Mouse (Mus musculus) embryonic facial prominence, embryonic 10.5 days (tissue): ENCODE measurements at regions not wholly inside any gene's neighbourhood (a gene's known extent, or its start where the extent isn't known, plus 50 kb on each side); places are given as distances from the start of the nearest gene placed in this dataset.
"Not testable (repeated sequence)": the region's sequence is repeated elsewhere in the genome, so short reads cannot be mapped to it uniquely, and the experiment has no call there.

Source experiments
- DNase-seq: peaks from one replicate; pipeline ENCODE4 v3.0.0-alpha.2; 2017; ENCODE audit warnings: low spot score
- H3K27ac ChIP-seq: fragments of 300-500 bp; sonication (generic); replicated peaks from 2 replicates; pipeline ENCODE4 v1.5.1; 2016; ENCODE audit warnings: mild to moderate bottlenecking
- H3K27me3 ChIP-seq: fragments of 300-500 bp; sonication (generic); replicated peaks from 2 replicates; pipeline ENCODE4 v1.6.1; 2016; ENCODE audit warnings: low read depth, mild to moderate bottlenecking; ENCODE audit not compliant: poor library complexity, severe bottlenecking
- H3K36me3 ChIP-seq: fragments of 300-500 bp; sonication (generic); replicated peaks from 2 replicates; pipeline ENCODE4 v1.6.1; 2016; ENCODE audit warnings: mild to moderate bottlenecking, moderate library complexity
- H3K4me1 ChIP-seq: fragments of 300-500 bp; sonication (generic); 2 replicates; pipeline ENCODE4 v1.6.1; 2016
- H3K4me3 ChIP-seq: fragments of 300-500 bp; sonication (generic); 2 replicates; pipeline ENCODE4 v1.5.1; 2016; ENCODE audit warnings: mild to moderate bottlenecking, moderate library complexity
- H3K9me3 ChIP-seq: fragments of 300-500 bp; sonication (generic); 2 replicates; pipeline ENCODE4 v1.6.1; 2016; ENCODE audit warnings: mild to moderate bottlenecking
- WGBS: fragments of 180-500 bp; shearing (Covaris S2); methylation state at CpG from one replicate; pipeline ENCODE4 v1.1.7; 2016; 5-methylcytosine and 5-hydroxymethylcytosine counted together

DNA sequence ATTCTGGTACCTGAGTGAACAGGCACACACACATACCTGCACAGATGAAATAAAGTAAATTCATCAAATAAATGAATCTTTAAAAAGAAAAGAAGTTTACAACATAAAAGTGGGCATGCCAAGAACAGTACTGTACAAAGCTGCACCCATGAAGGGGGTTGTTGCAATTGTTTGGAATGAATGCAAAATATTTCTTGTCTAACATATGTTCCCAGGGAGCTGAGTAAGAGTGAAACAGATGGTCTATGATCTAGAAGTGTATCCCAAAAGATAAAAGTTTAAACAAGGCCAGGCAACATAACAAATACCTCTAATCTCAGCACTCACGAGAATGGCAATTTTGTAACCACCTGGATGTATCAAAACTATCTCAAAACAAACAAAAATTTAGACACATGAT lies 1685.5 kb upstream of the Dsel start:
- H3K4me3 ChIP-seq, result no peak overlapping the region
- no peak overlapping the region for H3K27ac ChIP-seq
- no peak for DNase-seq
- H3K4me1 ChIP-seq, result no peaks in the 10 kb centered on the region
- WGBS, result 77% methylated on average over 1 of the region's 1 CpGs
- no peaks in the 10 kb centered on the region for H3K9me3 ChIP-seq
- H3K36me3 ChIP-seq, result no peaks in the 10 kb centered on the region
- no peaks in the 10 kb centered on the region for H3K27me3 ChIP-seq

DNA sequence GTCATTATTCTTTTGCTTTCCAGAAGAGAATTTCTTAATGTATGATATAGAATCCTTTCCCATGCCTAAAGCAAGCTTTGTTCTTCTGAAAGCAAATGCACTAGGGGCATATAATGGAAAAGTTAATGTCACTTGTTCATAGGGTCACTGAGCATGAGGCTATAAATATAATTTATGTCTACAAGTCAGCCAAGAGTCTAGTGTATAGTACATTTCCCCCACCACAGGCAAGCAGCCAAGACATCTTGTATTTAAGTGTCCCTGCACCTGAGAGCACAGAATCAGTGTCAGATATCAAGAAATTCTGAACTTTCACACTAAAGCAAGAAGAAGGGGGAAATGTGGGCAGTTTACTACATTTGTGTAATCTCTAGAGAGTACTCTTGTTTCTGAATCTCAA lies 1675.3 kb upstream of the Dsel start:
- Histone ChIP-seq H3K4me3 (no peak overlapping the region), H3K9me3 (no peaks in the 10 kb centered on the region), H3K27ac (no peak overlapping the region), H3K36me3 (no peaks in the 10 kb centered on the region), H3K4me1 (no peaks in the 10 kb centered on the region), H3K27me3 (no peaks in the 10 kb centered on the region)
- DNase-seq, result no peak

DNA sequence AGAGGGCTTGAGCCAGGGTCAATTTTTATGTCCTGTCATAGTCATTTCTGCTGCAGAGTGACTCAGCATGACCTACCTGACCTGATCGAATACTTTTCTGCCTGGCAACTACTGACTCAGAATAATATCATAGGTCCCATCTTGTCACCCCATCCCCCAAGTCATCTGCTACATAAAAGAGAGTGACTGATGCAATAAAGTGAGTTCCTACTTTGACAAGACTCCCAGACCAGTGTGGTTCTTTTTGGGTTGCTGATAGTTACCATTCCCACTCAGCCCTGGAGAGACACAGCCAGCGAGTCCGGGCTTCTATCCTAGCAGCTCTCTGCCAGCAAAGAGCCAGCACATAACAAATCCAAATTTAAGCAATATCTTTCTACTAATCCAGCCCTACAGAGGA lies 1665.8 kb upstream of the Dsel start:
- no peaks in the 10 kb centered on the region for H3K4me1 ChIP-seq
- H3K4me3 ChIP-seq, result no peak overlapping the region
- no peaks in the 10 kb centered on the region for H3K27me3 ChIP-seq
- no peaks in the 10 kb centered on the region for H3K9me3 ChIP-seq
- DNase-seq, result no peak
- H3K27ac ChIP-seq, result no peak overlapping the region
- no peaks in the 10 kb centered on the region for H3K36me3 ChIP-seq
- WGBS, result 89% methylated on average over 3 of the region's 3 CpGs

DNA sequence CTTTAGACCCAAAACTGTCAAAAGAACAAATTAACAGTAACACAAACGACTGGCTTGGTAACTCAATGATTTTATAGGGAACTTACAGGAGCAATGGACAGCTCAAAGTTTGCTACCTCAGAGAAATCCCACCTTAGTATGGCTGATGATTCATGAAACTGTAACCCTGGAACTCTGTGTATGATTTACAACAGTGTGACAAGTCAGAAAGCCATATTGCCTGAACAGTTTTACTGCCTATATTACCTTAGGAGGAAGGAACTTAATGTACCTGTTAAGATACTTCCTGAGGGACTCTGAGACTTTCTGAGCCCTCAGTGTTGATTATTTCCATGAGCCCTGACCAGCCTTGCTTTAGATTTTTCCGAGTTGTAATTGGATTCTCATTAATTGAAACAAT lies 1631.3 kb upstream of the Dsel start:
- Histone ChIP-seq H3K9me3 (no peaks in the 10 kb centered on the region), H3K27ac (no peak overlapping the region), H3K36me3 (no peaks in the 10 kb centered on the region), H3K4me1 (no peaks in the 10 kb centered on the region), H3K27me3 (no peaks in the 10 kb centered on the region), H3K4me3 (no peak overlapping the region)
- 67% methylated on average over 2 of the region's 2 CpGs for WGBS
- DNase-seq, result no peak

DNA sequence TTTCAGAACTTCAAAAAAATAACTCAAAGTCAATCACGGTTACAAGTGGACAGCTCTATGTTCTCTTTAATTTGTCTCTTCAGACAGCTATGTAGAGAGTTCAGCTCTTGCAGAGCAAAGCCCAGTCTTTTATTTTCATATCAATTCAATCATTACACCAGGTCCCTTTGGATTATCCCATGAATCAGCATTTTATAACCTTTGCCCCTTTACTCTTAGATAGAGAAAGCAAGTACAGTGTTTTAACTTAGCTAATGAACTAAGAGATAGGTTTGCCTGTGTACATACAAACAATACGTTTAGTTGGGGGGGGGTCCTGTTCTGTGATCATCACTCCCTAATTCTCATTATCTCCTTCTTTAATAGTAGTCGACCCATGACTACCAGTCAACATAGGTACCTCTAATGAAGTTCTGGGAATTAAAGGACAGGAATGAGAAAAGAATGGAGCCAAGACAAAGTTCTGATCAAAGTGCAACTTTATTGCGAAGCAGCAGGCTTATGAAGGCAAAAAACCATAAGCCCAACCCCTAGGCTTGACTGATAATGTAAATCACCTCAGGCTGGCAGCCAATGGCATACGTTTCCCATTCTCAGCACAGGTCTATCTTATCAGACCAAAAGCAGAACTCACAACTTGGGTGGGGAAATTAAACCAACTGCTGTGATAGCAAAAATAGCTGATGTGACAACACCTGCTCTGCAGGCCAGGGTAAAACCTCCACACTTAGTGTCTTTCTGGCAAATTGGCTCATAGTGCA lies 1625.7 kb upstream of the Dsel start:
- H3K27me3 ChIP-seq, result no peaks in the 10 kb centered on the region
- no peaks in the 10 kb centered on the region for H3K36me3 ChIP-seq
- H3K27ac ChIP-seq, result no peak overlapping the region
- H3K4me3 ChIP-seq, result no peak overlapping the region
- no peak for DNase-seq
- no peaks in the 10 kb centered on the region for H3K4me1 ChIP-seq
- H3K9me3 ChIP-seq, result no peaks in the 10 kb centered on the region
- WGBS, result 89% methylated on average over 5 of the region's 5 CpGs

DNA sequence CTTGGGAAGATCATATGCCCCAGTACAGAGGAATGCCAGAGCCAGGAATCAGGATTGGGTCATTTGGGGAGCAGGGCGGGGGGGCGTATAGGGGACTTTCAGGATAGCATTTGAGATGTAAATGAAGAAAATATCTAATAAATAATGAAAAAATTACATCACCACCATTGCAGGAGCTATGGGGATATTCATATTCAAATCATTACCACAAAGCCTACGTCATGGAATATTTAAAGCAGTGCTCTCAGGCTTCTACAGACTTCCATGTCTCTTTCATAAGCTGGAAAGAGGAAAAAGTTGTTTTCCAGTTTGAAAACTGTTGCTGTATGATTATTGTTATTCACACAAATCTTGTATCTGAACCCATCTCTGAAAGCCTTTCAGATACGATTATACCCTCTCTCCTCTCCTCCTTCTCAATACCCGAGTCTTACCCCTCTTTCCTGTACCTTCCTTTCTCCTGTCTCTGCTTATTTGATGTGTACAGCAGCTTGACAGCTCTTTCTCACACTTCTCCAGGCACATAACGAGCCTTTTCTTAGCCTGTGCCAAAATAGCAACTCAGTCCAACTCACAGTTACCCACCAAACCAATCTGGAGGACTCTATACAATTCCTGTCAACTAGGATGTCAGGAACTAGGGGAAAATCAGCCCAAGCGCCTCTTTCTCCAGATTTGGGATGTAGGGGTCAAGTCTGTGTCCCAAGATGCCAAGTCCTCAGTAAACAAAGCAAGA lies 1592.0 kb upstream of the Dsel start:
- WGBS, result 78% methylated on average over 7 of the region's 7 CpGs
- Histone ChIP-seq H3K4me3 (no peak overlapping the region), H3K4me1 (no peaks in the 10 kb centered on the region), H3K27me3 (no peaks in the 10 kb centered on the region), H3K9me3 (no peaks in the 10 kb centered on the region), H3K27ac (no peak overlapping the region), H3K36me3 (no peaks in the 10 kb centered on the region)
- no peak for DNase-seq

DNA sequence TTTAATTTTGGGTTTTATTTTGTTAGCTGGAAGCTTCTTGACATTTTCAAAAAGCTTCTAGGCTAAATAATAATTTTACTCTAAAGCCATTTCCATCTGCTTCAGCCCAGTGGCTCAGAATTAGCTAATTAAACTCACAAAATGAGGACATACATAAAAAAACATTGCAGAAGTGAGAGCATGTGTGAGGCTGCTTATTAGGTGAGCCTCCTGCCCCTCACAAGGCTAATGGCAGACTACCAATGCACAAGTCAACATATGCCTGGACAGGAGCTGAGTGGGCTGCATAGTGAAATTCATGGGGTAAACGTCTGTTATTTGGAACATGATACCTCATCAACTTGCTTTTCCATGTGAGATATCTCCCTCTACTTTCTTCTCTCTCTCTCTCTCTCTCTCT lies 1569.0 kb upstream of the Dsel start:
- WGBS, result 70% methylated on average over 1 of the region's 1 CpGs
- Histone ChIP-seq H3K36me3 (no peaks in the 10 kb centered on the region), H3K4me1 (no peaks in the 10 kb centered on the region), H3K9me3 (no peaks in the 10 kb centered on the region), H3K27ac (no peak overlapping the region), H3K27me3 (no peaks in the 10 kb centered on the region), H3K4me3 (no peak overlapping the region)
- no peak for DNase-seq

DNA sequence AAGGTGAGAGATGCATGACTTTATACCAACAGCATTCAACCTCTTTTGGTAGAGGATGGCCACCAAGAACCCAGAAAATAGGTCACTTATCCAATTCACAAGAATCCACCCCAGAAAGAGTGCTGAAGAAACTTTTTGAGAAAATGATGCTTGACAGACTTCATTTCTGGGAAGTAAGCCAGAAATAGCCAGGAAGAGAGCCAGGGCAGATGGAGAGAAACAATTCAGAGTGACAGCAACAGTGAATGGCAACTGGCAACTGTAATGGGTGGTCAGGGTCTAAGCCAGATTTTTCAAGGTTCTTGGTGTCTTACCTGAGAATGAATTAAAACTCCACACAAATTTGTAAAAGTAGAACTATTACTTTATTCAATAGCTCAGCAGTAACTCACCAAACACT lies 1566.5 kb upstream of the Dsel start:
- DNase-seq, result no peak
- Histone ChIP-seq H3K9me3 (no peaks in the 10 kb centered on the region), H3K27me3 (no peaks in the 10 kb centered on the region), H3K36me3 (no peaks in the 10 kb centered on the region), H3K4me1 (no peaks in the 10 kb centered on the region), H3K27ac (no peak overlapping the region), H3K4me3 (no peak overlapping the region)

DNA sequence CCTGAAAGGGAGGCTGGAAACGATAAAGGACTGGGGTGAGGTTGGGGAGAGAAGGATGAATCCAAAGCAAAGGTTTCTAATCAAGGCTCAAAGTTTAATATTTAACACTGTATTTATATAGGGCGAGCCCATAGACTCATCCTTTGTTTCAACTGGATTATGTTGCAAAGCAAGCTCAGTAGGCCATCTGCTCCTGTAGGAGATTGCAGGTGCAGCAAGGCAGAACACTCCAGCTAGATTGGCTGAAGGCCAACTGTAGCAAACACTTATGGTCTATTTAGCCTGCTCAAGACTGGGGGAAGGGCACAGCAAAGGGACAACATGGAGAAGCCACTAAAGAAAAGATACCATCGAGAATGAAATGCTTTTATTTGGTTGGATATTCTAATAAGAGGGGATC lies 1548.1 kb upstream of the Dsel start:
- H3K27ac ChIP-seq, result no peak overlapping the region
- no peaks in the 10 kb centered on the region for H3K4me1 ChIP-seq
- no peak for DNase-seq
- no peaks in the 10 kb centered on the region for H3K9me3 ChIP-seq
- no peaks in the 10 kb centered on the region for H3K36me3 ChIP-seq
- 79% methylated on average over 3 of the region's 3 CpGs for whole genome bisulfite sequencing
- H3K27me3 ChIP-seq, result no peaks in the 10 kb centered on the region
- H3K4me3 ChIP-seq, result no peak overlapping the region

DNA sequence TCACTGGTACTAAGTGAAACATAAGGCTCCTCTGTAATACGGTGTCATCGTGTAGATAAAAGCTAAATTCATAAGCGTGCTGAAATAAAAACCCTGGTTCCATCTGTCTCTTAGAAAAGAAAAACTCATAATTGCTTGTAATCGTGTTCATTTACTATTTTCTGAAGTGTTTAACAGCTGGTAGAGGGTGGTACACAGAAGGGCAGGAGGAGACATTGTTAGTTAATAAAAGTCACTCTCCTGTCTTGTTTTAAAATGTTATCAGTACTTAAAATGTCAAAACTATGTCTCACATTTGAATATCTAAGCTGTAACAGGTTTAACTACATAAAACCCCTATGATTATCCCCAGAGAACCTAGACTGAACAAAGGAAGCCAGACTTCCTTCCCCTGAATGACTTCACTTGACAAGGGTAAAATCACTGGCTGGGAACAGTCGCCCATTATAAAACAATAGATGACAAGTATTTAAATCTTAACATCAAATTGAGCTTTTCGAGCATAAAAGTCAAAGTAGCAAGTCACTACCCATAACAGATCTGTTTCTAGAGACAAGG lies 1530.6 kb upstream of the Dsel start:
- Histone ChIP-seq H3K4me1 (no peaks in the 10 kb centered on the region), H3K9me3 (no peaks in the 10 kb centered on the region), H3K27ac (no peak overlapping the region), H3K27me3 (no peaks in the 10 kb centered on the region), H3K36me3 (no peaks in the 10 kb centered on the region), H3K4me3 (no peak overlapping the region)
- WGBS, result 91% methylated on average over 6 of the region's 6 CpGs
- no peak for DNase-seq

DNA sequence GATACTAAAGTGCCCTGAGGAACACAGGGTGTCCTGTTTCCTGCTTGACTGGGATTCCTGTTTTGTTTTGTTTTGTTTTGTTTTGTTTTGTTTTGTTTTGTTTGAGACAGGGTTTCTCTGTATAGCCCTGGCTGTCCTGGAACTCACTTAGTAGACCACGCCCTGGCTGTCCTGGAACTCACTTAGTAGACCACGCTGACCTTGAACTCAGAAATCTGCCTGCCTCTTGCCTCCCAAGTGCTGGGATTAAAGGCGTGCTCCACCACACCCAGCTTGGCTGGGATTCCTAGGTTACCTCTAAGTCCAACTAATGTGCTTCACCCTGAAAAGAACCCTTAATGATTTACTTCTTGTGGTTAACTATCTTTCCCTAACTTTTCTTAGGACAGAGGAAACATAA lies 1529.6 kb upstream of the Dsel start:
- not testable (repeated sequence) for H3K4me1 ChIP-seq, H3K4me3 ChIP-seq, H3K9me3 ChIP-seq, H3K36me3 ChIP-seq, DNase-seq, H3K27ac ChIP-seq, H3K27me3 ChIP-seq
- WGBS, result 84% methylated on average over 3 of the region's 3 CpGs

DNA sequence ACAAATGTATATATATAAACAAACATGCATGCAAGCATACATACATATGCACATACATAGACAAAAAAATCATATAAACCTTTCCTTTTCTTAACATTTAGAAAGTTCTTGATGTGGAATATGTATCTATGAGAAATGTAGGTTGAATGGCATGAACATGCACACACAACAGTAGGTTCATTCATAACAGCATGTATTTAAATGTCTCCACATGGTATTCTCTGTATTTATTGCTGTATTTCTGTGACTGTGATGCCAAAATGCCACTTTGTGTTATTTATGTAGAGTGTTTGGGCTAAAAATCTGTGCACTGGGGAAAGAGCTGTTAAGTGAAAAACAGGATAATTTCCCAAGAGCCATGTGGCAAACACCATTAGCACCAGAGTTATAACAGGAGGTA lies 1528.2 kb upstream of the Dsel start:
- H3K36me3 ChIP-seq, result no peaks in the 10 kb centered on the region
- no peak overlapping the region for H3K4me3 ChIP-seq
- H3K27ac ChIP-seq, result no peak overlapping the region
- H3K9me3 ChIP-seq, result no peaks in the 10 kb centered on the region
- H3K4me1 ChIP-seq, result no peaks in the 10 kb centered on the region
- H3K27me3 ChIP-seq, result no peaks in the 10 kb centered on the region
- no peak for DNase-seq

DNA sequence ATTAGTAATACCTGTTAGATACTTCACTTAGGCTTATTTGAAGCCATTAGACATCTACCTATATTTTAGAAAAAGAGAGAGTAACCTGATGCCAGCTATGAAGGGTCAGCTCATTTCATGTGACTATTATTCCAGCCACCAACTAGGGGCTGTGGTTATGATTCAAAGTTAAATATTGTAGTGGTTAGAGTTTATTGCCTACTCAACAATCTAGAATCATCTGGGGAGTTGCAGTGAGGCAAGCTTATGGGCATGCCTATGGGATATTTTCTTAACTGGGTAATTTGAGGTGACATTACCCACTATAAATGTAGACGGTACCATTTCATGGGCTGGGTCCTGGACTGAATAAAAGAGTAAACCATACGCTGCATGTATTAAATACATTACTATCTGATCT lies 1525.2 kb upstream of the Dsel start:
- no peak overlapping the region for H3K27ac ChIP-seq
- no peaks in the 10 kb centered on the region for H3K36me3 ChIP-seq
- 93% methylated on average over 2 of the region's 2 CpGs for WGBS
- no peak for DNase-seq
- H3K27me3 ChIP-seq, result no peaks in the 10 kb centered on the region
- H3K4me1 ChIP-seq, result no peaks in the 10 kb centered on the region
- H3K9me3 ChIP-seq, result no peaks in the 10 kb centered on the region
- H3K4me3 ChIP-seq, result no peak overlapping the region
